Mouse (Mus musculus) small intestine, adult 2 months (tissue): Measurements from ENCODE around the gene Lhx6. TPM values are rescaled to one million over a fixed set of nuclear protein-coding genes. Genes with fewer than 3 reads are reported as not detected.

ENCODE experiments used
- H3K27ac ChIP-seq: fragments of 200-500 bp; 2 replicates; pipeline ENCODE4 v1.5.1; 2012; ENCODE audit warnings: low read depth, low read length, control low read depth, inconsistent platforms; ENCODE audit not compliant: insufficient read depth
- H3K27me3 ChIP-seq: fragments of 200-500 bp; 2 replicates; pipeline ENCODE4 v1.6.1; 2012; ENCODE audit warnings: mild to moderate bottlenecking, moderate library complexity, low read length, inconsistent platforms; ENCODE audit not compliant: control insufficient read depth, insufficient read depth
- H3K36me3 ChIP-seq: fragments of 200-500 bp; 2 replicates; pipeline ENCODE4 v1.6.1; 2012; ENCODE audit warnings: mild to moderate bottlenecking, low read length, control low read depth, inconsistent platforms; ENCODE audit not compliant: control insufficient read depth, insufficient read depth
- H3K4me1 ChIP-seq: fragments of 200-500 bp; 2 replicates; pipeline ENCODE4 v1.6.1; 2012; ENCODE audit warnings: low read length, inconsistent platforms, mixed read lengths; ENCODE audit not compliant: control insufficient read depth, insufficient read depth, insufficient read length
- H3K4me3 ChIP-seq: fragments of 200-500 bp; 2 replicates; pipeline ENCODE4 v1.5.1; 2012; ENCODE audit warnings: low read depth, mild to moderate bottlenecking, control low read depth, inconsistent platforms, low read length, moderate library complexity
- CTCF ChIP-seq: fragments of 200-500 bp; IDR thresholded peaks from 2 replicates; pipeline ENCODE4 v1.5.1; 2012; ENCODE audit warnings: low read depth, mild to moderate bottlenecking, control low read depth, inconsistent platforms, low read length, moderate library complexity, mixed read lengths; ENCODE audit not compliant: insufficient replicate concordance, insufficient read length; ENCODE audit errors: extremely low read depth
- POLR2A ChIP-seq: fragments of 200-500 bp; IDR thresholded peaks from 2 replicates; pipeline ENCODE4 v1.6.1; 2012; ENCODE audit warnings: low read depth, mild to moderate bottlenecking, control low read depth, inconsistent platforms, low read length, moderate library complexity
- WGBS: fragments of 180-500 bp; shearing (Covaris S2); methylation state at CpG from one replicate; pipeline ENCODE4 v1.1.7; 2018; 5-methylcytosine and 5-hydroxymethylcytosine counted together
- polyA plus RNA-seq: library from polyadenylated mRNA; depleted of rRNA; stranded (reverse); fragments of >200 nt; gene quantifications from 2 replicates; pipeline ENCODE4 v1.2.3, GENCODE M21; 2012

Gene Lhx6
- polyA plus RNA-seq, 1 experiment, result 1.3 TPM

DNA sequence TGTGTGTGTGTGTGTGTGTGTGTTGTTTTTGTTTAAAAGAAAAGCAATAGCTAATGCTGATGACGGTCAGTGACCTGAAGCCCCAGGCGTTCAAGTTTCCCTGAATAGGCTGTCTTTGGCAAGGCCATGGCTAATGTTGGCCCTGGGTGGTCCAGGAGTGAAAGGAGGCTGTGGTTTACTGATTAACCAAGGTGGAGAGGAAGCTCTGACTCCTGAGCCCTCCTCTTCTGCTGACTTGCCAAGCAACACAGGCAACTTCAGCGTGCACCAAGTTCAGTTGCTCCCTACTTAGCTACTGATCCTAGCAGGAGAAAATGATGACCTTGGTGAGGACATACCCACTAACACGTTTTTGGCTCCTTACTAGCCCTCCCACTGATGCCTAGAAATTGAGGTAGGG is 12.5 kb downstream of the Lhx6 start:
- Histone ChIP-seq H3K4me3 (no peak overlapping the region), H3K27me3 (peaks cover 65% of the 10 kb centered on the region), H3K36me3 (no peaks in the 10 kb centered on the region), H3K27ac (no peak overlapping the region), H3K4me1 (peaks cover 8% of the 10 kb centered on the region)
- 18% methylated on average over 4 of the region's 4 CpGs for WGBS
- TF ChIP-seq POLR2A (no peak), CTCF (no peak)

DNA sequence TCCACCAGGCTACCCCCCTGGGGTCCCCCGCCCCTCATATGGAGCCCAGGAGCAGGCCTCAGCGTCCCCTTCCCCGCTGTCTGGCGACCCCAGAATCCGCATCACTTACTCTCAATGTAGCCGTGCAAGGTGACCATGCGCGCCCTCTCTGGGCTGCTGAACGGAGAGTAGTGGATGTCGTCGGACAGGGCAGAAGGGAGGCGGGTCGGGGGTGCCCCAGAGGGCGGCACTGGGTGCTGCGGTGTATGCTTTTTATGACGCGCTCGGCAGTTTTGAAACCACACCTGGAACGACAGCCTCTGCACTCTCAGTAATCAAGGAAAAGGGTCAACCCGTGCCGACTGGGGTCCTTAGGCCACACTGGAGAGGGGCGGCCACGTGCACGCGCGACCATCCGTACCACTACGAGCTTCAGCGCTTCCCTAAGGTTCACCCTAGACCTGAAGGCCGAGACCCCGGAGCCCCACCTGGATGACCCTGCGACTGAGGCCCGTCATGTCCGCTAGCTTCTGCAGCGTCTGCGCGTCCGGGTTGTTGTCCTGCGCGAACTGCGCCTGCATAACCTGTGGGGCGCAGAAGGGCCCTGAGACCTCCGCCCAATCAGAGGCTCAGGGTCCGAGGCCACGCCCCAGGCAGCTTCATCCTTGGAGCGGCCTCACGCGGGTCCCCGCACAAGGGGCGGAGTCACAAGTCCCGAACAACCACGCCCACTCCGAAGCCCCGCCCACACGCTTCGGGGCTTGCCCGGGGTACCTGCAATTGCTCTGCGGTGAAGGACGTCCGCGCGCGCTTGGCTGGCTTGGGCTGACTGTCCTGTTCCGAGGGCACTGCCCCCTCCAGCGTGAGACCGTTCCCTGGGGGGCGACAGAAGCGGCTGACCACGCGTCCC is 14.1 kb downstream of the Lhx6 start:
- no peak for TF ChIP-seq CTCF
- no peak for TF ChIP-seq POLR2A
- H3K27ac ChIP-seq, result no peak overlapping the region
- no peaks in the 10 kb centered on the region for H3K36me3 ChIP-seq
- H3K4me1 ChIP-seq, result peaks cover 8% of the 10 kb centered on the region
- H3K4me3 ChIP-seq, result peak overlapping the region; percentile 52
- 7% methylated on average over 70 of the region's 70 CpGs for WGBS
- peaks cover 56% of the 10 kb centered on the region for H3K27me3 ChIP-seq

DNA sequence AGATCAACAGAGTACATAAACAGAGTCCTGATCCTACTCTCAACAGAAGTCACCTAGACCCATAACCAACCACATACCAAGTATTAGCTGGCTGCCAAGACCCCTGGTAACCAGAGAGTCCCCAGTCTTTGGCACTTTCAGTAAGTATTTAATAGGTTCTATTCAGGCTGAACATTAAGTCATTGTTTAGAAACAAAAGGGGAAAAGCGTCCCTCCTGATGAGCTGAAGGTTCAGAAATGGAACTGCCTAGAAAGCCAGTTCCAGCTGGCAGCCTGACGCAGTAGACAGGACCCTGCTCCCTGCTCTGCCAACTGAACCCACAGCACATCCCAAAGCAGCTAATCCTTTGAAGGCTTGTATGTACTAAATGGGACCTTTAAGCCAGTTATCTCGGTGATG is 16.0 kb downstream of the Lhx6 start:
- H3K27ac ChIP-seq, result no peak overlapping the region
- no peak for TF ChIP-seq POLR2A
- TF ChIP-seq CTCF, result no peak

DNA sequence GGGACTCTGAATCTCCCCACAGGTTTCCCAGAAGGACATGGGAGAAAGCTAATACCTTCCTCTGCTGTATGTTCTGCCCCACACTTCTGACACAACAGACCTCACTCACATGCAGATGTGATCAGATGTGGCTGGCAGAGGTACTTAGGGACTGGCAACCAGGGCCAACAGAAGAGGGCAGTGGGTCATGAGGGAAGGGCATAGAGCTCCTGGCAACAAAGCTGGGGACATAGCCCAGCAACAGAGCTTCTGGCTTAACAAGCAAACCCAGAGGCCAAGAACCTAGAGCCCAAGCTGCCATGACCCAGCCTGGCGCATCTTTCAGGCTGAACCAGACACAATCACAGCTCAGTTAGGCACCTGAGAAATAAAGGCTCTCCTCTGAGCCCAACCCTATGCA is 20.2 kb downstream of the Lhx6 start:
- TF ChIP-seq CTCF (no peak), POLR2A (no peak)
- 100% methylated on average over 1 of the region's 1 CpGs for WGBS
- no peak overlapping the region for H3K27ac ChIP-seq
- H3K36me3 ChIP-seq, result no peaks in the 10 kb centered on the region
- H3K4me1 ChIP-seq, result no peaks in the 10 kb centered on the region
- no peak overlapping the region for H3K4me3 ChIP-seq
- peaks cover 11% of the 10 kb centered on the region for H3K27me3 ChIP-seq

More for the DNA sequence above, 16.0 kb downstream of the Lhx6 start:
- Histone ChIP-seq H3K27me3 (peaks cover 42% of the 10 kb centered on the region), H3K36me3 (no peaks in the 10 kb centered on the region), H3K4me3 (no peak overlapping the region), H3K4me1 (peaks cover 8% of the 10 kb centered on the region)
- 48% methylated on average over 3 of the region's 3 CpGs for WGBS

DNA sequence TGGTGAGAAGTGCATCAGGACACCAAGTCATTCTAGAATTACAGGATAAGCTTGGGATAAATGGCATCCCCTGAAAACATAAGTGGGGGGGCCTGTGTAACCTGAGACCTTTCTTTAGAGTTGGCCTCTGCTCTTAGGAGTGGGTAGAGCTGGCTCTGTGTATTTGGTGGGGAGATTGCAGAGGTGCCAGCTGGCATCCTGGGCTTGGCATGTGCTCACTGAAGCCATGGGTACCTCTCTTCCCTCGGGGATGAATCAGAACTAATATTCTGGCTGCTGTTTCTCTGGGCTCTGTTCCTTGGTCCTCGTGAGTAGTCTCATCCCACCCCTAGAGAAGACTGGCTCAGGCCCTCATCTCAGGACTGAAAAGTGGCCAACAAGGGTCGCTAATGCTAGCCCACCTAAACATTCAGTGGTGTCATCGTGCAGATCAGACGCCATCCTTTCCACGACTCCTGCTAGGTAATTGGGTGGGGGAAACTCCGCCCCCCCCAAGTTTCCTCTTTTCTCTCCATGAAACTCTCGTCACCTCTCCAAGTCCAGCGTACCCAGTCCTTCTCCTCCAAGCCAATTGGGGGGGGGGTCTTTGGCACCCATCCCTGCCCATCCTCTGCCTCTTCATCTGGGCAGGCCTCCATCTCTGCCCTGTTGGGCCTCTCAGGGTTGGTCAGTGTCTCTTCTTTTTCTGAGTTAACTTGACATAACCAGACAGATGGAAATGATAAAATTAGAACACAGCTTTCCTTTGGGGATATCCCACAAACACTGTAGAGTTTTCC is 22.2 kb downstream of the Lhx6 start:
- Histone ChIP-seq H3K4me3 (no peak overlapping the region), H3K27ac (no peak overlapping the region), H3K36me3 (no peaks in the 10 kb centered on the region), H3K4me1 (no peaks in the 10 kb centered on the region), H3K27me3 (0 out of 2 replicates have a peak, but pooled peaks cover 5% of the 10 kb centered on the region)
- no peak for TF ChIP-seq POLR2A
- TF ChIP-seq CTCF, result no peak
- WGBS, result 80% methylated on average over 9 of the region's 9 CpGs

DNA sequence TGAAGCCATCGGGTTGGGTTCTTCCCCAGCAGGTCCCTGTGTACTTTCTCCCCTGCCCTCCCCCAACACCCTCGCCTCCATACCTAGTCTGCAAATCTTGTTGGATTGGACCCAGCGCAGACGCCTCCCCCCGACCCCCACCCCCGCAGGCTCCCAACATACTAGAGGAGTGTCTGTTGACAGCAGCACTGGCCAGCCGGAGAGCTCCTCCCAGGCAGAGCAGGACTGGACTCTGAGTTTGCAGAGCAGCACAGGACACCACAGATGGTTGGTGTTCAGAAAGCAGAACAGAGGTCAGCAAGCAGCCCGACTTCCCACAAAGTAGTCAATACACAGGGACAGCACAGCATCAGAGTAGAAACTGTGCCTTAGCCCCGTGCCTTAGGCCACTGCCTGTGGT is 23.8 kb downstream of the Lhx6 start:
- Histone ChIP-seq H3K36me3 (no peaks in the 10 kb centered on the region), H3K27ac (no peak overlapping the region), H3K27me3 (peaks cover 3% of the 10 kb centered on the region; the same call in 1 of the 2 replicates), H3K4me3 (no peak overlapping the region), H3K4me1 (no peaks in the 10 kb centered on the region)
- WGBS, result 16% methylated on average over 9 of the region's 9 CpGs
- no peak for TF ChIP-seq POLR2A
- TF ChIP-seq CTCF, result no peak

DNA sequence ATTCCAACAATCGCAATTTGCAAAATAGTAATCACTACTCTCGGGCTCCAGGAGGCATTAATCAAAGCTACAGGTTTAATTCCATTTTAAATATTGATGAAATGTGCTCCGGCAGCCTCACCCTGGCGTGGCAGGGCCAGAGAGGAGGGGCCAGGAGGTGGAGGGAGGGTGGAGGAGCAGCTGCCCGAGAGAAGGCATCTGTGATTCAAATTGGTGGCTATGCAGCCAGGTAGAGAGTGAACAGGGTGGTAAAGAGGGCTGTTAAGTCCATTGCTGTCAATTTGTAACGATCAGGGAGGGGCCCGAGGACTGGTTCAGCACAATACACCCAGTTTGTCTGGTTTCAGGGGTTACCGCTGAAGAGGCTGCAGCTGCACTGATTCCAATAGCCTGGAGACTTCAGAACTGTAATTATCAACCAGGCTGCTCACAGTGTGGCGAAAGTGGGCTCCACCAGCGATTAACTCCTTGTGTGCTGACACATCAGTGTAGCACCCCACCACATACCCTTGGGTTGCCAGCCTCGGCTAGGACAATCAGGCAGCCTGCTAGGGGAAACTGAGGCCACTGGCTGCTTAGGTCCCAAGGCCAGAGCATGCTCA is 27.9 kb downstream of the Lhx6 start:
- Histone ChIP-seq H3K4me3 (no peak overlapping the region), H3K27me3 (peaks cover 3% of the 10 kb centered on the region; the same call in 1 of the 2 replicates), H3K27ac (no peak overlapping the region), H3K4me1 (no peaks in the 10 kb centered on the region), H3K36me3 (no peaks in the 10 kb centered on the region)
- TF ChIP-seq CTCF, result no peak
- 17% methylated on average over 11 of the region's 11 CpGs for WGBS
